Mouse (Mus musculus): ENCODE results near the gene Dnah11.

DNA sequence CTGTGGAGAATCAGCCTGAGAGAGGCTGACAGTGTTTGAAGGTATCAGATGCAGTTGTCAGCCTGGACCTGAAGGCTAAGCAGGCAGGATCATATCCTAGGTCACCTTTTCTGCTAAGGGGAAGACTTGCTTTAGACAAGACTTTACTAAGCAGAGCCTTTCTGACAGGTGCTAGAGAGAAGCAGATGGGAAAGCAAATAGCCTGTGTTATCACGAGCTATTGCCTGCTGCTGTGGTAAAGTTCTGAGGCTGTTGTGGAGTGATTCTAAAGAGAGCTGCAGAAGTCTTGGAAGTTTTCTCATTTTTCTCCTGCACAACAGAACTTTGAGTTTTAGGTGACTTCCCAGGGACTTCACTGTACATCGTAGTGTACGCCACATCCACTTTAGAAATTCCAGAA is 185.0 kb downstream of the Dnah11 start:
- TF ChIP-seq POLR2A (IDR thresholded peaks at IDR 0.05; ENCODE audit: insufficient read length, low read depth) (no peak), TCF12 (IDR thresholded peaks at IDR 0.05; ENCODE audit: insufficient read depth, poor library complexity, severe bottlenecking) (no peak), MYOD1 (IDR thresholded peaks at IDR 0.05; ENCODE audit: control insufficient read depth in 1 of 3, insufficient read length in 2 of 3, low read depth in 2 of 3) (no peak), USF1 (IDR thresholded peaks at IDR 0.05; ENCODE audit: low read depth) (no peak), POLR2AphosphoS2 (IDR thresholded peaks at IDR 0.05; ENCODE audit: insufficient read length, low read depth) (no peak), TCF3 (IDR thresholded peaks at IDR 0.05; ENCODE audit: insufficient read length, low read depth) (no peak), E2F4 (IDR thresholded peaks at IDR 0.05; ENCODE audit: insufficient read depth) (no peak), MAX (IDR thresholded peaks at IDR 0.05; ENCODE audit: low read depth) (no peak)

All from myocyte (in vitro differentiated cells).